Mouse (Mus musculus) megakaryocyte, adult 5-6 weeks (primary cell): ENCODE measurements around the gene Ajuba. TPM values are rescaled to one million over a fixed set of nuclear protein-coding genes. Genes with fewer than 3 reads are reported as not detected.
"Not testable (repeated sequence)": the region's sequence is repeated elsewhere in the genome, so short reads cannot be mapped to it uniquely, and the experiment has no call there.

Source experiments
- ATAC-seq: 2 replicates; pipeline ENCODE4 v1.8.0; 2016; ENCODE audit warnings: mild to moderate bottlenecking, inconsistent platforms; ENCODE audit not compliant: poor library complexity, severe bottlenecking
- total RNA-seq, 2 experiments: library from RNA; stranded (forward) in 1 of 2; stranded (reverse) in 1 of 2; fragments of 153-499, 151-499 nt in 1 of 2; fragments of 221-1000, 200-1000 nt in 1 of 2; gene quantifications; 2 replicates each; pipeline versions ENCODE4 v1.2.3 to v1.2.4; 2015 to 2017

The Ajuba gene
- total RNA-seq (2015), result 0.11 and 0.54 TPM in 2 replicates
- total RNA-seq (2017), result 0.57 and 0.73 TPM in 2 replicates

DNA sequence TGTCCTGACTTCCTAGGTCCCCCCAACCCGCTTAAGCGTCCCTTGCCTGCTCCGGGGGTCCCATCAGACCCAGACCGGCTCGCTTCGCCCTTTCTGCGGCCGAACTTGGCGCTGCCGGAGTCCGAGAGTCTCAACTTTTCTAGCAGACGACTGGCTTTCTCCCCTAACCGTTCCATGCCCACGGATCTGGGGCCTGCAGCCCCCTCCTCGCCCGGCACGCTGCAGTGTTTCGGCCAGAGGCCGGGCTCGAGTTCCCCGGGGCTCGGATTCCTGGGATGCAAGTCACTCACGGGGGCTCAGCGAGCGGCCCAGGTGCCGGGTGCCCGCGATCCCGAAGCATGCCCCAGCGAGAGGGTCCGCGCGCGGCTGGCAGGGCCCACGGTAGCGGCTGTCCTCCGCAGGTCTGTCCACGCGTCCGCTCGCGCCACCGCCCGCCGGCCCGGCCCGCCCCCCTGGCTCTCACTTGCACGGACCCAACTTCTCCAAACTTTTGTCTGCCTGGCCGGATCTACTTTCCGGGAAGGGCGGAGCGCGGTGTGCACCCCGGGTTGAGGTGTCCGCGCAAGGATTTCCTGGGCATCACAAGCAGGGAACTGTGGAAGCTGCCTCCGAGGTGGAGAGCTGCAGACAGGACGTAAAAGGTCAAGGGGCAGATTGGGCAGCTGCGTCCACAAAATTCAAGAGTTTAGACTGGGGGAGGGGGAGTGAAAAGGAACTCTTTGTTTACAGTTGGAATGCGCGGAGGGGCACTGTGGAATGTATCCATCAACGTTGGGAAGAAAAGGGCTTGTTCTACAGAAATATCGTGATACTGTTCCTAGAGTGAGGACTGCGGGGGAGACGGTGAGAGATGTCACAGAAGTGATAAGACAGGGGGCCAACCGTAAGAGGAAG is at the start of gene Ajuba:
TSS of gene Ajuba (minus strand) at position 470 of the 894 bp plus-strand sequence.
- peak; percentile 82 for ATAC-seq

GRCm38 (mm10) chr14:54624976-54625375 is 47.6 kb upstream of the Ajuba start:
- ATAC-seq, result no peak

GRCm38 (mm10) chr14:54623334-54623733 is 46.0 kb upstream of the Ajuba start:
- no peak for ATAC-seq

- ATAC-seq, result no peak
Observed at GRCm38 (mm10) chr14:54621133-54621532, 43.8 kb upstream of the Ajuba start, which contains the start of gene Psmb11. TSS of gene Psmb11 (plus strand) at chr14:54621433.

- peak; percentile 97 for ATAC-seq
Observed at GRCm38 (mm10) chr14:54617897-54618365, 40.6 kb upstream of the Ajuba start, which contains the start of gene Psmb5. TSS of gene Psmb5 (minus strand) at chr14:54618022.

GRCm38 (mm10) chr14:54617152-54617896 is 40.0 kb upstream of the Ajuba start:
- ATAC-seq, result peak; percentile 45

GRCm38 (mm10) chr14:54616226-54616825 is 39.0 kb upstream of the Ajuba start:
- ATAC-seq, result peak; percentile 39

- not testable (repeated sequence) for ATAC-seq
Observed at GRCm38 (mm10) chr14:54614130-54614529, 36.8 kb upstream of the Ajuba start.

DNA sequence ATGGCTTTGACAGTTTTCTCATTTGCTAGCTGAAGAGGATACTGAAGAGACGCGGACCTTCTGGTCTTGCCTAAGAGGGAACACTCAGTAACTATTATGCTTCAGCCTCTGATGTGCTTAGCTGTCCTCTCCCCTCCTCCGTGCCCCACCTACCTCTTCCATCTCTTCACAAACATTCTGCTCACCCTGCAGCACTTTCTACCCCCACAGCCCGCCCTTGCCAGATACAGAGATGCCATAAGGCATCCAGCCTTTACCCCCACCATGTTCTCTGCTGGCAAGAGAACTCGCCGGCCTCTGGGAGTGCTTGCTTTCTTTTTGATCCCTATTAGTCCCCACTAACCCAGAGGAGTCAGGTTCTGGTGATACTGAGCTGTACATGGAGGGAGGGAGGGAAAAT is 33.3 kb upstream of the Ajuba start:
- no peak for ATAC-seq

DNA sequence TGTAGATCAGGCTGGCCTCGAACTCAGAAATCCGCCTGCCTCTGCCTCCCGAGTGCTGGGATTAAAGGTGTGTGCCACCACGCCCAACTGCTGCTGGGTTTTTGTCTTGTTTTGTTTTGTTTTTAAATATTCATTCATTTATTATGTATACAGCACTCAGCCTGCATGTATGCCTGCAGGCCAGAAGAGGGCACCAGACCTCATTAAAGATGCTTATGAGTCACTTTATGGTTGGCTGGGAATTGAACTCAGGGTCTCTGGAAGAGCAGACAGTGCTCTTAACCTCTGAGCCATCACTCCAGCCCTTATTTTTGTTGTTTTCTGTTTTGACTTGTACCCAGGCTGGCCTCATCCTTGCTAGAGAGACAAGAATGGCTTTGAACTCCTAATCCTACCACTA is 32.6 kb upstream of the Ajuba start:
- peak; percentile 49 for ATAC-seq

DNA sequence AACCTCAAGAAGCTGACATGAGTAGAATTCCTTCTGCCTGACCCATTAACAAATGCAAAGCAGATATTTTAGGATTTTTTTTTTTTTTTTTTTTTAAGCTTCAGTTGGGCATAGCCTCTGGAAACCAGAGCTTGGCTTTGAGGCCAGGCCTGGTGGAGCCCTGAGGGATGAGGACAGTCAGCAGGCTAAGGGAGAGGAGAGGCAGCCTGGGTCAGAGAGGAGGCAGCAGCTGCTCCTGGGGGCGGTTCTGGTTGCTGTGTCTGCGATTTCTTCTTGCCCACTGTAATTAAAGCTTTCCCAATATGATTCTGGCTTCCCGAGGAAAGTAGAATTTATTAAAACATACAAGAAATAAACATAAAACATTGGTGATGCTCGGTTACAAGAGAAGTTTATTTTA is 31.9 kb upstream of the Ajuba start:
- ATAC-seq, result no peak

DNA sequence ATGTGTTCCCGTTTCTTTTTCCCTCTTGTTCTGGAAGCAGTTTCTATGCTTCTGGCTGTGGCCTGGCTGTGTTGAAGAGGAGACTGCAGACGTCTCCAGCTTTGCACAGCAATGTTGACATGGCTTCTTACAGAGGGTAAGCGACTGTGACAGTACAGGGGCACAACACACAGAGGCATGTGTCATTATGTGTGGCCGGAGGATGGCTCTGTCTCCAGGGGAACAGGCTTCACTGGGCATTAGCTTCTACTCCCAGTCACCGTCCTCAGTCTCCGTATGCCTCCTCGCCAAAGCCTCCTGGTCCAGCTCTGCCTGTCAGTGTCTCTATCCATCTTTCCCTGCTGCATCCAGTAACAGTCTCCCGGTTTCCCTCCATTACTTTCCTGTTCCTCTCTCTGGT is 29.9 kb upstream of the Ajuba start:
- ATAC-seq, result no peak

- ATAC-seq, result peak; percentile 54
Observed at GRCm38 (mm10) chr14:54605752-54606321, 28.5 kb upstream of the Ajuba start, which contains the start of gene 4931414P19Rik. TSS of gene 4931414P19Rik (minus strand) at chr14:54605993.

DNA sequence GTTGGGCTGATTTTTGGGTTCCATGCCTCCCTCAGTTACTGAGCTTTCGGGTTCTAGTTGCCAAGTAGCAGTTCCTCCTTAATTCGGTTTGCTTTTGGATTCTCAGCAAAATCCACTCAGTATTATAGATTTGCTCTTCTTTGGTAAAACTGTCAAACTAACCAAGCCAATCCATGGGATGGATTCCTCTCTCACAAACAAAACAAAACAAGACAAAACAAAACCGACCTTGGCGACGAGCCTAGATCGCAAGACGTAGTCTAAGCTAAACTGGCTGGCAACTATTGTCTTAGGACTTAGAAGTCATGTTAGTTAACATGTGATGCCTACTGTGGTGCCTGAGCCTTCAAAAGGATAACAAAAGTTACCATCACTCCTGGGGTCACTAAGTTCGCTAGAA is 26.3 kb upstream of the Ajuba start:
- no peak for ATAC-seq

DNA sequence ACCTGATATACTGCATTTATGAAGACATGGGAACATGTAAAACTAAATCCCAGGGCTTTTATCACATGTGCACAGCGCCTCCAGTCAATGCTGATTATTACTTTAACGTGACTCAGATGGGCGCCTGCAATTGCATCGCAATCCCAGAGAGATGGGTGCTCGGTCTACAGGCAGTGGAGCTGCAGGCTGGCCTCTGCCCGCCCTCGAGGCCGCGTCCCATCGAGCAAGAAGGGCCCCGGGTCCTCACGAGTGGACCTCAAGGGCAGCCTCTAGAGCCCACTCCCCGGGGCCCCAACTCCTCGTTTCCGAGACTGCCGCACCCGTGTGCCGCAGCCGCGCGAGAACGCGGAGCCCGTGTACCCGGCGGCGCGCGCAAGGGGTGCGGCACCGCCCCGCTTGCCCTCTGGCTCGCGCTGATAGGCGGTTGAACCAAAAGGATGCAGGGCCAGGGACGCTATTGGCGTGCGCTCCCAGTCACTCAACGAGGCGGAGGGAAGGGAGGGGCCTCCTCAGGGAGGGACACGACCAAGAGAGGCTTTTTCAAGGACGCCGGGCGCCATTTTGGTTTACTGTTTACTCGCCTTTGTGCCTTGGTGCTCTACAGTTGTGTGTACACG is 25.8 kb upstream of the Ajuba start:
- ATAC-seq, result peak; percentile 99

DNA sequence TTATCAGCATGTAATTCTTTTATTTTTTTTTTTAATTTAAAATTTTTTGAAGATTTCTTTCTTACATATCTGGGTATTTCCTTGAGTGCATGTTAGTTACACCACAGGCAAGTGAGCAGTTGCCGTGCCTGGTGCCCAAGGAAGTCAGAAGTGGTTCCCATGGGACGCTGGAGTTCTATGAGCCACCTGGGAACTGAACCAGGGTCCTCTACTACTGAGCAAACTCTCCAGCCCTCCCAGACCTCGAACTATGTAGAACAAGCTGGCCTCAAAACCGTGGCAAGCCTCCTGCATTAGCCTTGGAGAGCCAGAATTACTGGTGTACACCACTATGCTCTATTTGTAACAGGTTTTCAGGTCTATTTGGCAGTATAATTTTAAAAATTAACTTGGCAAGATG is 25.3 kb upstream of the Ajuba start:
- no peak for ATAC-seq

DNA sequence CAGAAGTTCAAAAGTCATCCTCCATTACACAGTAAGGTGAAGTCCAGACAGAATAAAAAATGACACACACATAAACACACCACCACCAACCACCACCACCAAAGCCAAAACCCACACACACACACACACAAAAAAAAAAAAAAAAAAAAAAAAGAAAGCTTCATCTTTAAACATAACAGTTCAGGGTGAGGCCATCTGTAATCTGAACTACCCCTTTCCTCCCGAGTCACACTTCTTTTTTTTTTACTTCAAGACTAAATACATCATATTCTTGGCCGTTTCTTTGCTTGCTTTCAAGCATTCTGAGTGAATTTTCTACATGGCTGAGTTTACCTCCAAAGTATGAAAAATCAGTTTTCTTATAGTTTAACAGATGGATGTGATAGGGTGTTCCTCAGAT is 24.2 kb upstream of the Ajuba start:
- no peak for ATAC-seq

GRCm38 (mm10) chr14:54597084-54597483 is 19.7 kb upstream of the Ajuba start:
- peak; percentile 76 for ATAC-seq

- no peak for ATAC-seq
Observed at GRCm38 (mm10) chr14:54594631-54595414, 17.5 kb upstream of the Ajuba start.
